Mouse (Mus musculus): ENCODE data around the gene Prpf39. TPM values are rescaled to one million over a fixed set of nuclear protein-coding genes. Genes with fewer than 3 reads are reported as not detected.

Gene Prpf39
- total RNA-seq (2023), result 69.5 and 94.9 TPM in 2 replicates

DNA sequence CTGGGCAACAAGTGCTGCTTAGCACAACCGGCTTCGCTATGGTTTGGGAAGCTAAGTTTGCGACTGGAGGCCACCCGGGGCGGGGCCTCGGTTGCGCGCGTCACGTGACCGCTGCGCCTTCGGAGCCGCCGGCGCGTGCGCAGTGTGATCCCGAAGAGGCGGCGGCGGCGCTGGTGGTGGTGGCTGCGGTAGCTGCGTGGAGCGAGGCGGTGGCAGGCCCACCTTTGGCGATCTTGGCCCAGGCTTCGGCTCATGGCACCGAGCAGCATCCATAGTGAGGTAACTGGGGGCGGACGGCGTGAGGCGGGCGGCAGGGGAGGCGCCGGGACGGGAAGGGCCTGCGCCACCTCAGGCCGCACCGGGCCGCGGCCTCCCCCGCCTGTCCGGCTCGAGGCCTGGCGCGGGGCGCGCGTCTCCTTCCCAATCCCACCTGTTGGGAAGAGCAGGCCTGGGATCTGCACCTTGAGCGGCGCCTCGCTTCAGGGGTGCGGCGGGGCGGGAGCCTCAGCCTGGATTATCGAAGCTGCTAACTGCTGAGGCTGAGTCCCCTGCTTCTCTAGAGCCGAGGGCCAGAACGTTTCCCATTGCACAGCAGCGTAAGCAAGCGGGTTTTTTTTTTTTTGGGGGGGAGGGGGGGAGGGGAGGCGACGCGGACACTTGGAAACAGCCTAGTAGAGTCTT is at the start of gene Prpf39:
Prpf39 (plus strand) TSS at position 144 of the 681 bp plus-strand sequence.

DNA sequence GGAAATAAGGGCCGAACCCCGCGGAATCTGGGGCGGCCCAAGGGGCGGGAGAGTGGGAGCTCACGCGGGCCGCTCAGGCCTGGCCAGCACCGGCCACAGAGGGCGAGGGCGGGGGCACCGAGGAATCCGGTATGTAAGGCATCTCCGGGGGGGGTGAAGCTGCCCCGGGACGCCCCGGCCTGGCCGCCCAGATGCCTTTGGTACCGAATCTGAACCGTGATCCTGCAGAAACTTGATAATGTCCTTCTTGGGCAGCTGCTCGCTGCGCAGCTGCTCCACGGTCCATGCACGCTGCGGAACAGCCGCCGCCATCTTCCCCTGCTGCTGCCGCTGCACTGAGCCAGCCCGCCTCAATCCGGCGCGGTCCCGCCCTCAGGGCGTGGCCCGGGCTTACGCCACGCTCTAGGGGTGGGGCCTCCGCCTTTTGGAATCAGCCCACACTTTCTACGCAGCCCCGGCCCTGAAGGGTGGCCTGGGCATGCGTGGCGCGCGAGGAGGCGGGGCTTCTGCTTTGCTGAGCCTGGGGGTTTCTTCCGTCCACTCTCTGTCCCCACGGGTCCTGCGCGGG is 37.6 kb downstream of the Prpf39 start, which contains the start of gene Fkbp3:
Fkbp3 (minus strand) TSS at position 397 of the 568 bp plus-strand sequence.

GRCm38 (mm10) chr12:65075085-65075732 is 39.1 kb downstream of the Prpf39 start, which contains the start of gene Fancm:
Gene Fancm, plus strand, starts transcription at chr12:65075603.

Other genes starting within 250 kb of the Prpf39 start
- gene Gm527, start 118.4 kb upstream of the Prpf39 start, total RNA-seq (2023), result 2.0 and 5.2 TPM in 2 replicates
- gene Klhl28, start 70.8 kb upstream of the Prpf39 start, total RNA-seq (2023), result 23.8 and 34.1 TPM in 2 replicates
- 45.6 and 62.6 TPM in 2 replicates for gene Togaram1, start 70.5 kb upstream of the Prpf39 start, total RNA-seq (2023)
- 13.6 and 13.8 TPM in 2 replicates for gene Fkbp3, start 37.7 kb downstream of the Prpf39 start, total RNA-seq (2023)
- gene Fancm, start 39.3 kb downstream of the Prpf39 start, total RNA-seq (2023), result 7.2 and 13.3 TPM in 2 replicates
- 15.2 and 15.9 TPM in 2 replicates for gene Mis18bp1, start 136.3 kb downstream of the Prpf39 start, total RNA-seq (2023)
- gene Wdr20rt, start 189.2 kb downstream of the Prpf39 start, total RNA-seq (2023), result not detected in 2 replicates

Data from neutrophil, adult 65 days (primary cell).